Mouse (Mus musculus) heart, embryonic 11.5 days (tissue): ENCODE measurements around the gene Dis3l2. TPM values are rescaled to one million over a fixed set of nuclear protein-coding genes. Genes with fewer than 3 reads are reported as not detected.

Experiments used
- ATAC-seq: fragments of 200-750 bp; cut with Nextera tagmentation; replicated peaks from 2 replicates; pipeline ENCODE4 v1.8.0; 2017; ENCODE audit warnings: moderate library complexity; ENCODE audit not compliant: insufficient number of reproducible peaks, low FRiP score, low TSS enrichment
- H3K27ac ChIP-seq: fragments of 300-500 bp; sonication (generic); 2 replicates; pipeline ENCODE4 v1.5.1; 2014; ENCODE audit warnings: mild to moderate bottlenecking, low read depth, low read length
- H3K27me3 ChIP-seq: fragments of 300-500 bp; sonication (generic); 2 replicates; pipeline ENCODE4 v1.6.1; 2014; ENCODE audit warnings: mild to moderate bottlenecking, low read length, mixed read lengths; ENCODE audit not compliant: control insufficient read depth, insufficient read depth
- H3K36me3 ChIP-seq: fragments of 300-500 bp; sonication (generic); 2 replicates; pipeline ENCODE4 v1.6.1; 2014; ENCODE audit warnings: mild to moderate bottlenecking, low read length, moderate library complexity, mixed read lengths; ENCODE audit not compliant: control insufficient read depth, insufficient read depth
- H3K4me1 ChIP-seq: fragments of 300-500 bp; sonication (generic); 2 replicates; pipeline ENCODE4 v1.6.1; 2014; ENCODE audit warnings: low read length; ENCODE audit not compliant: control insufficient read depth, insufficient read depth
- H3K4me2 ChIP-seq: fragments of 300-500 bp; sonication (generic); 2 replicates; pipeline ENCODE4 v1.6.1; 2014; ENCODE audit warnings: mild to moderate bottlenecking, moderate library complexity
- H3K4me3 ChIP-seq: fragments of 300-500 bp; sonication (generic); 2 replicates; pipeline ENCODE4 v1.5.1; 2014; ENCODE audit warnings: low read depth, low read length
- H3K9ac ChIP-seq: fragments of 300-500 bp; sonication (generic); 2 replicates; pipeline ENCODE4 v1.6.1; 2014; ENCODE audit warnings: mild to moderate bottlenecking, low read depth, low read length, moderate library complexity
- H3K9me3 ChIP-seq: fragments of 300-500 bp; sonication (generic); replicated peaks from 2 replicates; pipeline ENCODE4 v1.6.1; 2016; ENCODE audit warnings: low read length; ENCODE audit not compliant: control insufficient read depth
- WGBS: fragments of 180-500 bp; shearing (Covaris S2); extraction: QIAGEN DNeasy Blood & Tissue Kit; methylation state at CpG from one replicate; pipeline ENCODE4 v1.1.7; 2014; ENCODE audit not compliant: insufficient replicate concordance; 5-methylcytosine and 5-hydroxymethylcytosine counted together
- polyA plus RNA-seq: library from polyadenylated mRNA; unstranded; fragments of >200 nt; fragmentation: Nextera tagmentation; extraction: Ambion mirVana; gene quantifications from 2 replicates; pipeline ENCODE4 v1.2.1, GENCODE M21; 2014

Gene Dis3l2
- polyA plus RNA-seq, 1 experiment from 2014 or later = 15.8 TPM

GRCm38 (mm10) chr1:86750094-86750493, 46.5 kb downstream of the Dis3l2 start:
- Histone ChIP-seq H3K36me3 (no peaks in the 10 kb centered on the region), H3K4me2 (no peak overlapping the region), H3K27me3 (no peaks in the 10 kb centered on the region), H3K4me1 (no peaks in the 10 kb centered on the region), H3K9ac (no peak overlapping the region), H3K27ac (no peak overlapping the region), H3K9me3 (no peaks in the 10 kb centered on the region), H3K4me3 (no peak overlapping the region)
- 64% methylated on average over 3 of the region's 3 CpGs for WGBS
- no peak for ATAC-seq

- H3K9me3 ChIP-seq = no peaks in the 10 kb centered on the region
- ATAC-seq = no peak
- H3K27ac ChIP-seq = no peak overlapping the region
- H3K27me3 ChIP-seq = no peaks in the 10 kb centered on the region
- 71% methylated on average over 8 of the region's 8 CpGs for WGBS
- H3K4me2 ChIP-seq = no peak overlapping the region
- H3K36me3 ChIP-seq = no peaks in the 10 kb centered on the region
- no peaks in the 10 kb centered on the region for H3K4me1 ChIP-seq
- no peak overlapping the region for H3K4me3 ChIP-seq
- no peak overlapping the region for H3K9ac ChIP-seq
Observed at GRCm38 (mm10) chr1:86753416-86753815, 49.8 kb downstream of the Dis3l2 start.

- Histone ChIP-seq H3K4me1 (no peaks in the 10 kb centered on the region), H3K4me3 (no peak overlapping the region), H3K27ac (no peak overlapping the region), H3K9me3 (no peaks in the 10 kb centered on the region), H3K36me3 (no peaks in the 10 kb centered on the region), H3K9ac (no peak overlapping the region), H3K27me3 (no peaks in the 10 kb centered on the region), H3K4me2 (no peak overlapping the region)
- WGBS = 77% methylated on average over 3 of the region's 3 CpGs
- ATAC-seq = no peak
Observed at GRCm38 (mm10) chr1:86754335-86754734, 50.7 kb downstream of the Dis3l2 start.

GRCm38 (mm10) chr1:86758091-86758490, 54.5 kb downstream of the Dis3l2 start:
- no peaks in the 10 kb centered on the region for H3K36me3 ChIP-seq
- no peak for ATAC-seq
- WGBS = 72% methylated on average over 6 of the region's 6 CpGs

GRCm38 (mm10) chr1:86762161-86762560, 58.6 kb downstream of the Dis3l2 start:
- no peak for ATAC-seq

More at GRCm38 (mm10) chr1:86758091-86758490, 54.5 kb downstream of the Dis3l2 start:
- no peak overlapping the region for H3K9ac ChIP-seq
- H3K4me3 ChIP-seq = no peak overlapping the region
- no peaks in the 10 kb centered on the region for H3K27me3 ChIP-seq
- H3K4me2 ChIP-seq = no peak overlapping the region
- H3K27ac ChIP-seq = no peak overlapping the region
- no peaks in the 10 kb centered on the region for H3K9me3 ChIP-seq
- H3K4me1 ChIP-seq = no peaks in the 10 kb centered on the region

GRCm38 (mm10) chr1:86801241-86801640, 97.6 kb downstream of the Dis3l2 start:
- Histone ChIP-seq H3K9ac (no peak overlapping the region), H3K36me3 (no peaks in the 10 kb centered on the region), H3K4me2 (no peak overlapping the region), H3K27me3 (no peaks in the 10 kb centered on the region), H3K9me3 (no peaks in the 10 kb centered on the region), H3K4me1 (no peaks in the 10 kb centered on the region), H3K4me3 (no peak overlapping the region), H3K27ac (no peak overlapping the region)
- no peak for ATAC-seq
- WGBS = 79% methylated on average over 2 of the region's 2 CpGs

More at GRCm38 (mm10) chr1:86762161-86762560, 58.6 kb downstream of the Dis3l2 start:
- WGBS = 88% methylated on average over 6 of the region's 6 CpGs
- H3K27ac ChIP-seq = no peak overlapping the region
- H3K4me2 ChIP-seq = no peak overlapping the region
- no peaks in the 10 kb centered on the region for H3K9me3 ChIP-seq
- H3K4me3 ChIP-seq = no peak overlapping the region
- H3K27me3 ChIP-seq = no peaks in the 10 kb centered on the region
- H3K36me3 ChIP-seq = no peaks in the 10 kb centered on the region
- H3K9ac ChIP-seq = no peak overlapping the region
- no peaks in the 10 kb centered on the region for H3K4me1 ChIP-seq

- H3K27me3 ChIP-seq = no peaks in the 10 kb centered on the region
- no peak for ATAC-seq
- H3K4me3 ChIP-seq = no peak overlapping the region
- no peak overlapping the region for H3K27ac ChIP-seq
- no peak overlapping the region for H3K9ac ChIP-seq
- no peaks in the 10 kb centered on the region for H3K9me3 ChIP-seq
- H3K36me3 ChIP-seq = no peaks in the 10 kb centered on the region
- H3K4me2 ChIP-seq = no peak overlapping the region
- no peaks in the 10 kb centered on the region for H3K4me1 ChIP-seq
- 72% methylated on average over 3 of the region's 3 CpGs for WGBS
Observed at GRCm38 (mm10) chr1:86811756-86812155, 108.1 kb downstream of the Dis3l2 start.

- H3K27me3 ChIP-seq = no peaks in the 10 kb centered on the region
- no peak overlapping the region for H3K4me2 ChIP-seq
- no peak overlapping the region for H3K27ac ChIP-seq
- no peaks in the 10 kb centered on the region for H3K4me1 ChIP-seq
- no peaks in the 10 kb centered on the region for H3K36me3 ChIP-seq
- H3K4me3 ChIP-seq = no peak overlapping the region
- no peak overlapping the region for H3K9ac ChIP-seq
- ATAC-seq = no peak
- no peaks in the 10 kb centered on the region for H3K9me3 ChIP-seq
- 42% methylated on average over 1 of the region's 1 CpGs for WGBS
Observed at GRCm38 (mm10) chr1:86822266-86822665, 118.7 kb downstream of the Dis3l2 start.

GRCm38 (mm10) chr1:86834351-86834987, 130.9 kb downstream of the Dis3l2 start:
- Histone ChIP-seq H3K27ac (no peak overlapping the region), H3K9ac (no peak overlapping the region), H3K9me3 (no peaks in the 10 kb centered on the region), H3K36me3 (no peaks in the 10 kb centered on the region), H3K4me2 (no peak overlapping the region), H3K4me3 (no peak overlapping the region), H3K4me1 (peaks cover 7% of the 10 kb centered on the region), H3K27me3 (no peaks in the 10 kb centered on the region)
- WGBS = 73% methylated on average over 2 of the region's 2 CpGs
- no peak for ATAC-seq
